Mouse (Mus musculus) CH12.LX (cell line): ENCODE measurements at regions not wholly inside any gene's neighbourhood (a gene's known extent, or its start where the extent isn't known, plus 50 kb on each side); places are given as distances from the start of the nearest gene placed in this dataset.

Experiments
- DNase-seq: peaks from one replicate; pipeline ENCODE4 v3.0.0-alpha.2; 2013; ENCODE audit errors: extremely low read depth
- H3K27ac ChIP-seq: 2 replicates; pipeline ENCODE4 v1.5.1; 2012; ENCODE audit warnings: low read depth, mild to moderate bottlenecking, control low read depth, moderate library complexity; ENCODE audit not compliant: insufficient read depth
- H3K27me3 ChIP-seq: replicated peaks from 2 replicates; pipeline ENCODE3; 2012; ENCODE audit warnings: inconsistent platforms
- H3K36me3 ChIP-seq, 2 experiments: replicated peaks in 1 of 2; 2 replicates each; pipeline versions ENCODE3 to v1.6.1; 2012; ENCODE audit warnings: inconsistent platforms in 1 of 2, low read length in 1 of 2, mild to moderate bottlenecking in 1 of 2, mixed read lengths in 1 of 2, moderate library complexity in 1 of 2; ENCODE audit not compliant: control insufficient read depth in 1 of 2, insufficient read depth in 1 of 2
- H3K4me1 ChIP-seq, 2 experiments: 2 replicates each; pipeline ENCODE4 v1.6.1; 2012; ENCODE audit warnings: inconsistent platforms in 1 of 2, moderate library complexity in 1 of 2; ENCODE audit not compliant: insufficient read depth in 2 of 2, control insufficient read depth in 1 of 2
- H3K4me2 ChIP-seq: 2 replicates; pipeline ENCODE4 v1.6.1; 2012; ENCODE audit warnings: low read depth, mild to moderate bottlenecking, control low read depth; ENCODE audit not compliant: poor library complexity, insufficient read depth, severe bottlenecking
- H3K4me3 ChIP-seq, 3 experiments: fragments of 150-350 bp in 1 of 3; sonication (generic) in 1 of 3; replicated peaks in 1 of 3; 2 replicates each; pipeline versions ENCODE3 to v1.5.1; 2011 to 2012; ENCODE audit warnings: low read depth in 2 of 3, low read length in 2 of 3, mild to moderate bottlenecking in 2 of 3, moderate library complexity in 2 of 3, control low read depth in 1 of 3, improper control_type of control experiment in 1 of 3, inconsistent platforms in 1 of 3, mixed read lengths in 1 of 3; ENCODE audit not compliant: poor library complexity in 1 of 3
- H3K79me2 ChIP-seq: replicated peaks from 2 replicates; pipeline ENCODE4 v1.6.1; 2012; ENCODE audit warnings: mild to moderate bottlenecking, moderate library complexity; ENCODE audit not compliant: control insufficient read depth, poor library complexity, insufficient read depth, severe bottlenecking; ENCODE audit errors: extremely low read depth
- H3K9ac ChIP-seq: 2 replicates; pipeline ENCODE4 v1.6.1; 2012; ENCODE audit warnings: low read depth, mild to moderate bottlenecking, control low read depth, moderate library complexity; ENCODE audit not compliant: insufficient read depth
- H3K9me3 ChIP-seq: replicated peaks from 2 replicates; pipeline ENCODE3; 2012; ENCODE audit warnings: low read length, inconsistent platforms, mixed read lengths
- BHLHE40 ChIP-seq: IDR thresholded peaks from 2 replicates; pipeline ENCODE4 v1.6.1; 2011; ENCODE audit warnings: mild to moderate bottlenecking, low read depth, low read length, improper control_type of control experiment
- CHD1 ChIP-seq: IDR thresholded peaks from 2 replicates; pipeline ENCODE4 v1.6.1; 2012; ENCODE audit warnings: low read depth, low read length, improper control_type of control experiment, inconsistent platforms
- CHD2 ChIP-seq: IDR thresholded peaks from 2 replicates; pipeline ENCODE4 v1.6.1; 2011; ENCODE audit warnings: low read length, improper control_type of control experiment
- E2F4 ChIP-seq: IDR thresholded peaks from 2 replicates; pipeline ENCODE4 v1.6.1; 2011; ENCODE audit warnings: low read depth, low read length, improper control_type of control experiment; ENCODE audit not compliant: insufficient replicate concordance
- ELF1 ChIP-seq: IDR thresholded peaks from 2 replicates; pipeline ENCODE4 v1.6.1; 2014; ENCODE audit warnings: low read depth, mild to moderate bottlenecking, inconsistent platforms, low read length, improper control_type of control experiment
- ETS1 ChIP-seq: conservative IDR thresholded peaks from 2 replicates; pipeline ENCODE4 v1.6.1; 2012; ENCODE audit warnings: low read depth, mild to moderate bottlenecking, inconsistent platforms, low read length, improper control_type of control experiment, moderate library complexity
- GABPA ChIP-seq: IDR thresholded peaks from 2 replicates; pipeline ENCODE4 v1.6.1; 2012; ENCODE audit warnings: low read depth, low read length, improper control_type of control experiment, inconsistent platforms; ENCODE audit not compliant: insufficient replicate concordance
- HCFC1 ChIP-seq: IDR thresholded peaks from 2 replicates; pipeline ENCODE4 v1.6.1; 2012; ENCODE audit warnings: low read depth, mild to moderate bottlenecking, inconsistent platforms, low read length, improper control_type of control experiment
- IRF4 ChIP-seq: IDR thresholded peaks from 2 replicates; pipeline ENCODE4 v1.6.1; 2014; ENCODE audit warnings: low read depth, mild to moderate bottlenecking, inconsistent platforms, low read length, improper control_type of control experiment
- JUN ChIP-seq: IDR thresholded peaks from 2 replicates; pipeline ENCODE4 v1.6.1; 2011; ENCODE audit warnings: low read depth, mild to moderate bottlenecking, low read length, improper control_type of control experiment, moderate library complexity; ENCODE audit not compliant: insufficient read depth
- JUND ChIP-seq: conservative IDR thresholded peaks from 2 replicates; pipeline ENCODE4 v1.6.1; 2011; ENCODE audit warnings: low read depth, low read length, improper control_type of control experiment
- KAT2A ChIP-seq: IDR thresholded peaks from 2 replicates; pipeline ENCODE4 v1.6.1; 2012; ENCODE audit warnings: low read length, improper control_type of control experiment, inconsistent platforms; ENCODE audit not compliant: insufficient replicate concordance
- MAFK ChIP-seq: IDR thresholded peaks from 2 replicates; pipeline ENCODE4 v1.6.1; 2011; ENCODE audit warnings: low read length, improper control_type of control experiment; ENCODE audit not compliant: insufficient replicate concordance
- MXI1 ChIP-seq: IDR thresholded peaks from 2 replicates; pipeline ENCODE4 v1.6.1; 2011; ENCODE audit warnings: mild to moderate bottlenecking, low read depth, low read length, improper control_type of control experiment
- MYC ChIP-seq: IDR thresholded peaks from 2 replicates; pipeline ENCODE4 v1.6.1; 2011; ENCODE audit warnings: low read depth, mild to moderate bottlenecking, improper control_type of control experiment, low read length
- POLR2AphosphoS2 ChIP-seq: IDR thresholded peaks from 2 replicates; pipeline ENCODE4 v1.6.1; 2011; ENCODE audit warnings: low read depth, low read length, improper control_type of control experiment
- SMC3 ChIP-seq: IDR thresholded peaks from 2 replicates; pipeline ENCODE4 v1.6.1; 2011; ENCODE audit warnings: low read depth, low read length, improper control_type of control experiment
- TBP ChIP-seq: conservative IDR thresholded peaks from 2 replicates; pipeline ENCODE4 v1.6.1; 2011; ENCODE audit warnings: low read depth, low read length, improper control_type of control experiment
- UBTF ChIP-seq: IDR thresholded peaks from 2 replicates; pipeline ENCODE4 v1.6.1; 2012; ENCODE audit warnings: low read depth, mild to moderate bottlenecking, inconsistent platforms, low read length, improper control_type of control experiment, moderate library complexity
- USF2 ChIP-seq: conservative IDR thresholded peaks from 2 replicates; pipeline ENCODE4 v1.6.1; 2011; ENCODE audit warnings: low read depth, low read length, improper control_type of control experiment
- ZMIZ1 ChIP-seq: IDR thresholded peaks from 2 replicates; pipeline ENCODE4 v1.6.1; 2012; ENCODE audit warnings: low read depth, mild to moderate bottlenecking, inconsistent platforms, low read length, improper control_type of control experiment
- ZNF384 ChIP-seq: IDR thresholded peaks from 2 replicates; pipeline ENCODE4 v1.6.1; 2012; ENCODE audit warnings: low read depth, low read length, improper control_type of control experiment, inconsistent platforms
- dilution Hi-C: fragments of 300-500 bp; cut with MboI; formaldehyde crosslinking; loops from 2 replicates; pipeline ENCODE4 v1.14.3; 2020; ENCODE audit warnings: low sequenced_read_pairs; ENCODE audit not compliant: extremely low pct_unique_long_range_greater_than_20kb, extremely low pct_ligation_motif_present
- in situ Hi-C: fragments of 300-500 bp; cut with MboI; formaldehyde crosslinking; loops from 3 replicates; pipeline ENCODE4 v1.14.3; 2019; ENCODE audit warnings: low sequenced_read_pairs, low pct_ligation_motif_present, low pct_unique_long_range_greater_than_20kb, mixed read lengths

DNA sequence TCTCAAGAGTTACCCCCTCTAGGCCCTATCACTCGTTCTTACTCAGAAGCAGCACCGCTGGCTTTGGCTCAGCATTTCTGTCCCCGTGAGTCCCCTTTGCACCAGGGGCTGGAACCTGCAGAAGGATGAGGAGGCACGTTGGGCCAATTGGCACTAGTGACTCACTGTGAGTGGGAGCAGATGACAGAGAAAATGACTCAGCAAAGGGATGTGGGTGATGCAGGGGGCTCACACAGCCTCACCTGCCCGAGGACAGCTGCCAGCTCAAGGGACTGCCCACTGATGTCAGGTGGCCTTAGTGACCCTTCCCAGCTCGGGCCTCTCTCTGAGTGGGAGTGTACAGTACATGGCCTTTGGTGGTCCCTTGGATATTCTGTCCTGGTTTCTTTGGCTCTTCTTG lies 76.7 kb upstream of the Crhr1 start:
- TF ChIP-seq ZMIZ1 = no peak
- peak; percentile 43 for TF ChIP-seq BHLHE40
- 0 out of 2 replicates have a peak, but pooled peaks have one; percentile 15 for TF ChIP-seq ETS1
- TF ChIP-seq, all 38 proteins: peak for 2
- dilution Hi-C loops = no loop called here
- Histone ChIP-seq H3K27ac (no peak overlapping the region), H3K9ac (no peak overlapping the region), H3K4me3 (no peak overlapping the region), H3K79me2 (no peaks in the 10 kb centered on the region), H3K9me3 (no peaks in the 10 kb centered on the region), H3K27me3 (peaks cover 6% of the 10 kb centered on the region), H3K4me2 (no peak overlapping the region), H3K4me1 (peaks cover 2 to 19% of the 10 kb centered on the region in 2 experiments; a peak in 2 of 4 replicates), H3K36me3 (no peaks in the 10 kb centered on the region)
- no peak for DNase-seq
- in situ Hi-C loops = no loop called here

GRCm38 (mm10) chr11:104057046-104057445 lies 75.6 kb upstream of the Crhr1 start:
- peaks cover 4% of the 10 kb centered on the region for H3K27me3 ChIP-seq
- H3K36me3 ChIP-seq = no peaks in the 10 kb centered on the region
- in situ Hi-C loops (no loop called here), dilution Hi-C loops (no loop called here)
- no peak overlapping the region for H3K4me3 ChIP-seq
- no peak for TF ChIP-seq BHLHE40
- TF ChIP-seq JUN = no peak
- no peak for TF ChIP-seq USF2
- no peak for TF ChIP-seq TBP
- TF ChIP-seq KAT2A = no peak
- TF ChIP-seq GABPA = no peak
- no peak for TF ChIP-seq CHD2
- no peak for TF ChIP-seq MYC
- no peak for TF ChIP-seq IRF4
- no peak for TF ChIP-seq CHD1
- TF ChIP-seq HCFC1 = no peak
- no peak for TF ChIP-seq POLR2AphosphoS2
- TF ChIP-seq MAFK = no peak
- no peak for TF ChIP-seq MXI1
- TF ChIP-seq SMC3 = no peak
- no peak for TF ChIP-seq E2F4
- TF ChIP-seq UBTF = no peak
- no peak for TF ChIP-seq JUND
- no peak for TF ChIP-seq ELF1
- TF ChIP-seq ZNF384 = no peak
- H3K9me3 ChIP-seq = no peaks in the 10 kb centered on the region
- no peak overlapping the region for H3K27ac ChIP-seq
- DNase-seq = no peak
- H3K4me2 ChIP-seq = no peak overlapping the region
- no peak overlapping the region for H3K9ac ChIP-seq
- H3K4me1 ChIP-seq = peaks cover 6 to 31% of the 10 kb centered on the region in 2 experiments; a peak in 3 of 4 replicates
- H3K79me2 ChIP-seq = no peaks in the 10 kb centered on the region
